Mouse (Mus musculus) limb, embryonic 12.5 days (tissue): ENCODE data around the gene Amn. TPM values are rescaled to one million over a fixed set of nuclear protein-coding genes. Genes with fewer than 3 reads are reported as not detected.

Experiments
- ATAC-seq: fragments of 200-750 bp; cut with Nextera tagmentation; 2 replicates; pipeline ENCODE4 v1.8.0; 2017; ENCODE audit warnings: low read depth, moderate TSS enrichment; ENCODE audit not compliant: insufficient number of reproducible peaks, insufficient read depth, low FRiP score, low TSS enrichment
- H3K27ac ChIP-seq: fragments of 300-500 bp; sonication (generic); 2 replicates; pipeline ENCODE4 v1.5.1; 2016; ENCODE audit warnings: mild to moderate bottlenecking, moderate library complexity
- H3K27me3 ChIP-seq: fragments of 300-500 bp; sonication (generic); 2 replicates; pipeline ENCODE4 v1.6.1; 2016; ENCODE audit warnings: mild to moderate bottlenecking, moderate library complexity
- H3K36me3 ChIP-seq: fragments of 300-500 bp; sonication (generic); 2 replicates; pipeline ENCODE4 v1.6.1; 2016; ENCODE audit warnings: mild to moderate bottlenecking, moderate library complexity
- H3K4me1 ChIP-seq: fragments of 300-500 bp; sonication (generic); replicated peaks from 2 replicates; pipeline ENCODE4 v1.6.1; 2016
- H3K4me2 ChIP-seq: fragments of 300-500 bp; sonication (generic); 2 replicates; pipeline ENCODE4 v1.6.1; 2016; ENCODE audit warnings: mild to moderate bottlenecking, moderate library complexity
- H3K4me3 ChIP-seq: fragments of 300-500 bp; sonication (generic); replicated peaks from 2 replicates; pipeline ENCODE4 v1.5.1; 2016; ENCODE audit warnings: mild to moderate bottlenecking
- H3K9ac ChIP-seq: fragments of 300-500 bp; sonication (generic); replicated peaks from 2 replicates; pipeline ENCODE4 v1.6.1; 2016; ENCODE audit warnings: mild to moderate bottlenecking, moderate library complexity
- H3K9me3 ChIP-seq: fragments of 300-500 bp; sonication (generic); 2 replicates; pipeline ENCODE4 v1.6.1; 2016; ENCODE audit warnings: mild to moderate bottlenecking, moderate library complexity
- WGBS: fragments of 180-500 bp; shearing (Covaris S2); methylation state at CpG from one replicate; pipeline ENCODE4 v1.1.7; 2016; 5-methylcytosine and 5-hydroxymethylcytosine counted together
- polyA plus RNA-seq: library from polyadenylated mRNA; unstranded; fragments of >200 nt; fragmentation: Nextera tagmentation; extraction: Ambion mirVana; gene quantifications from 2 replicates; pipeline ENCODE4 v1.2.1, GENCODE M21; 2016

The Amn gene
- polyA plus RNA-seq, 1 experiment from 2014 or later, result 0.20 TPM

- no peak for ATAC-seq
- no peak overlapping the region for H3K27ac ChIP-seq
- no peak overlapping the region for H3K4me3 ChIP-seq
- WGBS, result 95% methylated on average over 27 of the region's 27 CpGs
- peaks cover 96% of the 10 kb centered on the region for H3K36me3 ChIP-seq
- no peak overlapping the region for H3K9ac ChIP-seq
- H3K4me1 ChIP-seq, result no peaks in the 10 kb centered on the region
- no peaks in the 10 kb centered on the region for H3K9me3 ChIP-seq
- H3K27me3 ChIP-seq, result no peaks in the 10 kb centered on the region
- H3K4me2 ChIP-seq, result no peak overlapping the region
These were observed 30.6 kb downstream of the Amn start for GRCm38 (mm10) chr12:111301322-111302017.

- Histone ChIP-seq H3K27ac (no peak overlapping the region), H3K9me3 (no peaks in the 10 kb centered on the region)
- WGBS, result 96% methylated on average over 14 of the region's 14 CpGs
These were observed 31.1 kb downstream of the Amn start for GRCm38 (mm10) chr12:111302018-111302345.

GRCm38 (mm10) chr12:111303702-111304337 lies 32.9 kb downstream of the Amn start:
- H3K9ac ChIP-seq, result no peak overlapping the region
- no peak overlapping the region for H3K4me3 ChIP-seq
- no peak overlapping the region for H3K4me2 ChIP-seq
- no peaks in the 10 kb centered on the region for H3K27me3 ChIP-seq
- no peaks in the 10 kb centered on the region for H3K9me3 ChIP-seq
- no peak overlapping the region for H3K27ac ChIP-seq
- H3K36me3 ChIP-seq, result peaks cover 94% of the 10 kb centered on the region
- ATAC-seq, result no peak
- WGBS, result 86% methylated on average over 8 of the region's 8 CpGs
- H3K4me1 ChIP-seq, result no peaks in the 10 kb centered on the region

More at GRCm38 (mm10) chr12:111302018-111302345, 31.1 kb downstream of the Amn start:
- Histone ChIP-seq H3K4me1 (no peaks in the 10 kb centered on the region), H3K27me3 (no peaks in the 10 kb centered on the region), H3K9ac (no peak overlapping the region), H3K4me3 (no peak overlapping the region), H3K36me3 (peaks cover 96% of the 10 kb centered on the region), H3K4me2 (no peak overlapping the region)
- no peak for ATAC-seq

- Histone ChIP-seq H3K9ac (no peak overlapping the region), H3K4me2 (no peak overlapping the region), H3K4me1 (no peaks in the 10 kb centered on the region), H3K27me3 (no peaks in the 10 kb centered on the region), H3K9me3 (no peaks in the 10 kb centered on the region), H3K36me3 (peaks cover 98% of the 10 kb centered on the region), H3K27ac (no peak overlapping the region), H3K4me3 (no peak overlapping the region)
- WGBS, result 89% methylated on average over 8 of the region's 8 CpGs
- ATAC-seq, result no peak
These were observed 35.9 kb downstream of the Amn start for GRCm38 (mm10) chr12:111306821-111307220.

- H3K36me3 ChIP-seq, result peaks cover 97% of the 10 kb centered on the region
- H3K9ac ChIP-seq, result no peak overlapping the region
- no peak overlapping the region for H3K27ac ChIP-seq
- no peaks in the 10 kb centered on the region for H3K4me1 ChIP-seq
- WGBS, result 78% methylated on average over 12 of the region's 12 CpGs
- no peak overlapping the region for H3K4me3 ChIP-seq
- no peaks in the 10 kb centered on the region for H3K9me3 ChIP-seq
- H3K27me3 ChIP-seq, result no peaks in the 10 kb centered on the region
- H3K4me2 ChIP-seq, result no peak overlapping the region
- no peak for ATAC-seq
These were observed 38.4 kb downstream of the Amn start for GRCm38 (mm10) chr12:111309256-111309655.

- ATAC-seq, result no peak
- Histone ChIP-seq H3K4me1 (no peaks in the 10 kb centered on the region), H3K27me3 (no peaks in the 10 kb centered on the region), H3K4me2 (no peak overlapping the region), H3K9ac (no peak overlapping the region), H3K9me3 (no peaks in the 10 kb centered on the region), H3K27ac (no peak overlapping the region), H3K4me3 (no peak overlapping the region), H3K36me3 (peaks cover 97% of the 10 kb centered on the region)
- 91% methylated on average over 14 of the region's 14 CpGs for WGBS
These were observed 39.0 kb downstream of the Amn start for GRCm38 (mm10) chr12:111309931-111310330.

GRCm38 (mm10) chr12:111311775-111312174 lies 40.9 kb downstream of the Amn start:
- no peak overlapping the region for H3K9ac ChIP-seq
- H3K9me3 ChIP-seq, result no peaks in the 10 kb centered on the region
- no peak for ATAC-seq
- no peak overlapping the region for H3K27ac ChIP-seq
- H3K4me3 ChIP-seq, result no peak overlapping the region
- no peak overlapping the region for H3K4me2 ChIP-seq
- H3K27me3 ChIP-seq, result no peaks in the 10 kb centered on the region
- H3K4me1 ChIP-seq, result no peaks in the 10 kb centered on the region
- 94% methylated on average over 10 of the region's 10 CpGs for WGBS
- H3K36me3 ChIP-seq, result peaks cover 97% of the 10 kb centered on the region

DNA sequence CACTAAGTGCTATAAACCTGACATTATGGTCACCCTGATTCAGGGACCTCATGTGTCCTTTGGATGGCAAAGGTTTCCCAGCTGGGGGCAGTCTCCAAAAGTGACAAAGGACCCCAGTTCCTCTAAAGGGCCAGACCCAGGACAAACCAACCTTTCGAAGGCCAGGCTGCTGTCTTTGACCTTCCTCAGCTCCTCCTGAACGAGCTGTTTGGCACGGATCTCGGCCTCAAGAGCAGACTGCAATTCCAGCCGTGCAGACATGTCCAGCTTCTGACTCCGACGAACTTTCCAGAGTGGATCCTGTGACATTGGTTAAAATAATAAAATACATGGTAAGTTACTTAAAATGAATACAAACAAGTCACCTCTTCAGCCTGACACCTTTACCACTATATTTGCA lies 43.4 kb downstream of the Amn start:
- 93% methylated on average over 7 of the region's 7 CpGs for WGBS
- no peak overlapping the region for H3K4me3 ChIP-seq
- H3K9me3 ChIP-seq, result no peaks in the 10 kb centered on the region
- H3K27ac ChIP-seq, result no peak overlapping the region
- no peak for ATAC-seq
- H3K9ac ChIP-seq, result no peak overlapping the region
- H3K27me3 ChIP-seq, result no peaks in the 10 kb centered on the region
- no peak overlapping the region for H3K4me2 ChIP-seq
- no peaks in the 10 kb centered on the region for H3K4me1 ChIP-seq
- peaks cover 99% of the 10 kb centered on the region for H3K36me3 ChIP-seq

GRCm38 (mm10) chr12:111317694-111318093 lies 46.8 kb downstream of the Amn start:
- Histone ChIP-seq H3K4me2 (no peak overlapping the region), H3K27me3 (no peaks in the 10 kb centered on the region), H3K36me3 (peaks cover 99% of the 10 kb centered on the region), H3K9me3 (no peaks in the 10 kb centered on the region), H3K4me3 (no peak overlapping the region), H3K27ac (no peak overlapping the region), H3K4me1 (no peaks in the 10 kb centered on the region), H3K9ac (no peak overlapping the region)
- no peak for ATAC-seq
- WGBS, result 93% methylated on average over 9 of the region's 9 CpGs

GRCm38 (mm10) chr12:111320549-111320948 lies 49.7 kb downstream of the Amn start:
- H3K4me2 ChIP-seq, result no peak overlapping the region
- H3K4me3 ChIP-seq, result no peak overlapping the region
- H3K9me3 ChIP-seq, result no peaks in the 10 kb centered on the region
- H3K27ac ChIP-seq, result no peak overlapping the region
- peaks cover 100% of the 10 kb centered on the region for H3K36me3 ChIP-seq
- no peak overlapping the region for H3K9ac ChIP-seq
- 93% methylated on average over 12 of the region's 12 CpGs for WGBS
- ATAC-seq, result no peak
- H3K27me3 ChIP-seq, result no peaks in the 10 kb centered on the region
- H3K4me1 ChIP-seq, result no peaks in the 10 kb centered on the region

DNA sequence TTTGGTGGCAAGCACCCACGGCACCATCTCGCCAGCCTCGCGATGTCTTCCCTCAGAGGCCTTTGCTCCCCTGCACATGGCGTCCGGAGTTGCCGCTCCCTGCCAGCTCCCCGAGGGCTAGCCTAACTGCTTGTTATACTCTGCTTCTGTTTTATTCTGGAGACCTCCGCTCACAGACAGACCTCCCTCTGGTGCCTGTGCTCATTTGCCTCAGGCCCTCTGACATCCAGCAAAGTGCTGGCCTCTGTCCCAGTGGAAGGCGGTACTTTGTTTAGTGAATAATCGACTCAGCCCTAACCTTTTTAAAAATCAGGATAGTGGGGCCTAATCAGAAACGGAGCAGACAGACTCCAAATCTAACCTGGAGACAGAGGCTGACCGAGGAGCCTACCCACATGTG lies 50.9 kb downstream of the Amn start:
- WGBS, result 93% methylated on average over 13 of the region's 13 CpGs
- Histone ChIP-seq H3K36me3 (peaks cover 100% of the 10 kb centered on the region), H3K9me3 (no peaks in the 10 kb centered on the region), H3K4me1 (no peaks in the 10 kb centered on the region), H3K4me3 (no peak overlapping the region), H3K27ac (no peak overlapping the region), H3K9ac (no peak overlapping the region), H3K4me2 (no peak overlapping the region), H3K27me3 (no peaks in the 10 kb centered on the region)
- no peak for ATAC-seq

- peaks cover 100% of the 10 kb centered on the region for H3K36me3 ChIP-seq
- no peaks in the 10 kb centered on the region for H3K9me3 ChIP-seq
- H3K4me3 ChIP-seq, result no peak overlapping the region
- H3K4me2 ChIP-seq, result no peak overlapping the region
- H3K9ac ChIP-seq, result no peak overlapping the region
- WGBS, result 86% methylated on average over 4 of the region's 4 CpGs
- no peaks in the 10 kb centered on the region for H3K4me1 ChIP-seq
- H3K27me3 ChIP-seq, result no peaks in the 10 kb centered on the region
- H3K27ac ChIP-seq, result no peak overlapping the region
- no peak for ATAC-seq
These were observed 52.5 kb downstream of the Amn start for GRCm38 (mm10) chr12:111323423-111323822.
